Mouse (Mus musculus): ENCODE measurements around the gene 1700019D03Rik.
"Not testable (repeated sequence)": the region's sequence is repeated elsewhere in the genome, so short reads cannot be mapped to it uniquely, and the experiment has no call there.

1700019D03Rik gene

GRCm38 (mm10) chr1:52953548-52953947 is 66.4 kb downstream of the 1700019D03Rik start:
- no peak for DNase-seq

- no peak for DNase-seq
Measured at GRCm38 (mm10) chr1:52952551-52953397, 67.2 kb downstream of the 1700019D03Rik start.

- DNase-seq: no peak
Measured at GRCm38 (mm10) chr1:52952143-52952542, 67.8 kb downstream of the 1700019D03Rik start.

GRCm38 (mm10) chr1:52951146-52951868 is 68.7 kb downstream of the 1700019D03Rik start:
- DNase-seq: no peak

GRCm38 (mm10) chr1:52947895-52948294 is 72.1 kb downstream of the 1700019D03Rik start:
- no peak for DNase-seq

- DNase-seq: no peak
Measured at GRCm38 (mm10) chr1:52939021-52939420, 81.0 kb downstream of the 1700019D03Rik start.

GRCm38 (mm10) chr1:52934494-52934893 is 85.5 kb downstream of the 1700019D03Rik start:
- DNase-seq: no peak

- not testable (repeated sequence) for DNase-seq
Measured at GRCm38 (mm10) chr1:52924482-52924881, 95.5 kb downstream of the 1700019D03Rik start.

GRCm38 (mm10) chr1:52918897-52919296 is 101.1 kb downstream of the 1700019D03Rik start:
- DNase-seq: not testable (repeated sequence)

GRCm38 (mm10) chr1:52916655-52917054 is 103.3 kb downstream of the 1700019D03Rik start:
- DNase-seq: no peak

- no peak for DNase-seq
Measured at GRCm38 (mm10) chr1:52909783-52910182, 110.2 kb downstream of the 1700019D03Rik start.

- DNase-seq: no peak
Measured at GRCm38 (mm10) chr1:52884208-52884607, 135.8 kb downstream of the 1700019D03Rik start.

Data from layer of hippocampus, adult 9-11 months (tissue).